Mouse (Mus musculus) lung, postnatal 25 days (tissue): Measurements from ENCODE around the gene Cdc40.
"Not testable (repeated sequence)": the region's sequence is repeated elsewhere in the genome, so short reads cannot be mapped to it uniquely, and the experiment has no call there.

ENCODE experiments used
- DNase-seq: peaks from one replicate; pipeline ENCODE4 v3.0.0; 2022; ENCODE audit warnings: low spot score

Gene Cdc40

GRCm38 (mm10) chr10:40857599-40857998, 25.5 kb downstream of the Cdc40 start:
- DNase-seq, result no peak

GRCm38 (mm10) chr10:40856703-40857102, 26.4 kb downstream of the Cdc40 start:
- DNase-seq, result no peak

GRCm38 (mm10) chr10:40855616-40856015, 27.5 kb downstream of the Cdc40 start:
- no peak for DNase-seq

- no peak for DNase-seq
Observed at GRCm38 (mm10) chr10:40851138-40851537, 32.0 kb downstream of the Cdc40 start.

GRCm38 (mm10) chr10:40850644-40851043, 32.5 kb downstream of the Cdc40 start:
- no peak for DNase-seq

GRCm38 (mm10) chr10:40847176-40847874, 35.8 kb downstream of the Cdc40 start:
- DNase-seq, result no peak

GRCm38 (mm10) chr10:40845626-40846025, 37.5 kb downstream of the Cdc40 start:
- no peak for DNase-seq

GRCm38 (mm10) chr10:40844546-40844945, 38.6 kb downstream of the Cdc40 start:
- DNase-seq, result no peak

GRCm38 (mm10) chr10:40843841-40844240, 39.3 kb downstream of the Cdc40 start:
- DNase-seq, result no peak

- DNase-seq, result no peak
Observed at GRCm38 (mm10) chr10:40840086-40840485, 43.0 kb downstream of the Cdc40 start.

GRCm38 (mm10) chr10:40831267-40831666, 51.8 kb downstream of the Cdc40 start:
- no peak for DNase-seq

- no peak for DNase-seq
Observed at GRCm38 (mm10) chr10:40830312-40830711, 52.8 kb downstream of the Cdc40 start.

- DNase-seq, result no peak
Observed at GRCm38 (mm10) chr10:40827706-40828105, 55.4 kb downstream of the Cdc40 start.

GRCm38 (mm10) chr10:40825952-40826351, 57.2 kb downstream of the Cdc40 start:
- no peak for DNase-seq

- no peak for DNase-seq
Observed at GRCm38 (mm10) chr10:40816471-40816870, 66.6 kb downstream of the Cdc40 start.

- DNase-seq, result no peak
Observed at GRCm38 (mm10) chr10:40813627-40814026, 69.5 kb downstream of the Cdc40 start.

- not testable (repeated sequence) for DNase-seq
Observed at GRCm38 (mm10) chr10:40809411-40809910, 73.7 kb downstream of the Cdc40 start.

GRCm38 (mm10) chr10:40806221-40806620, 76.9 kb downstream of the Cdc40 start:
- DNase-seq, result no peak

- DNase-seq, result no peak
Observed at GRCm38 (mm10) chr10:40805221-40805620, 77.9 kb downstream of the Cdc40 start.

- DNase-seq, result no peak
Observed at GRCm38 (mm10) chr10:40792115-40792514, 91.0 kb downstream of the Cdc40 start.

- no peak for DNase-seq
Observed at GRCm38 (mm10) chr10:40790406-40790805, 92.7 kb downstream of the Cdc40 start.
